Mouse (Mus musculus) 3134 (cell line): ENCODE measurements around the gene Tro.

Source experiments
- DNase-seq: peaks from one replicate; pipeline ENCODE4 v3.0.0-alpha.2; 2011; ENCODE audit warnings: low spot score; ENCODE audit not compliant: insufficient read length; ENCODE audit errors: extremely low read depth

Tro gene

DNA sequence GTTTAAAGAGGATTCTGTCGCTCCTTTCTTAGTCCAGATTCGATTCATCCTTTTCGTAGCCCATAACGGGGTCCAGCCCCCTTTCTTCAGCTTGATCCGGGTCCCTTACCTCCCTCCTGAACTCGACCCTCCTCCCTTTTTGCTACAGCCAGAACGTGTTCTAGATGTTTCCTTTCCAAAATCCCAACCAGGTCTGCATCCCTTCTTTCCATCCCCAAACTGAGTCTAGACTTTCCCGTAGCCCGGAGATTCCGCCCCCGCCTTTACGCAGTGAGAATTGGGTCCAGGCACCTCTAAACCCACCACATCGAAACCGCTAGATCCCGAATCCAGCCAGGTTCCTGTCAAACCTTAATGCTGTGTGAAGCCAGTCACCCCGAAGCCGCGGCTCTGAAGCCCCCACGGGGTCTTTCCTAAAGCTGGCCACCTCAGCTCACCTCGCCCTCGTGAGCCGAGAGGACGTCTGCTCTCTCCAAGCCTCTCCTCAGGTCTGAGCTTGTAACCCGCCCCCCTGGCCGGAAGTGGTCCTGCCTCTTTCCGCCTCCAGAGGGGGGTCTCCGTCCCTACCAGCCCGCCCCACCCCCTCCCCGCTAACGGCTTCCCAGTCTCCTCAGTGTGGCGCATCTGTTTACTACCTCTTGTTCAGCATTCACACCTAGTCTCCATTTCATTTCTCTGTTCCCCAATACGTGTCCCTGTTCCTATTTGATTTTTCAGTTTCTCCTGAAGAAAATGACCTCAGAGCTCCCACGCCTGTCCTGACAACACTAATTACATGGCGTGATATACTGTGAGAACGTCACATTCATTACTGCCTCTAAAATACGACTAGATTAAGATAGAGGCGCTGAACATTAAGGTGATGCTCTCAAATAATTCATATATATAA is at the start of gene Tro:
Gene Tro, minus strand, starts transcription at position 676 of the 889 bp plus-strand sequence.
- no peak for DNase-seq

DNA sequence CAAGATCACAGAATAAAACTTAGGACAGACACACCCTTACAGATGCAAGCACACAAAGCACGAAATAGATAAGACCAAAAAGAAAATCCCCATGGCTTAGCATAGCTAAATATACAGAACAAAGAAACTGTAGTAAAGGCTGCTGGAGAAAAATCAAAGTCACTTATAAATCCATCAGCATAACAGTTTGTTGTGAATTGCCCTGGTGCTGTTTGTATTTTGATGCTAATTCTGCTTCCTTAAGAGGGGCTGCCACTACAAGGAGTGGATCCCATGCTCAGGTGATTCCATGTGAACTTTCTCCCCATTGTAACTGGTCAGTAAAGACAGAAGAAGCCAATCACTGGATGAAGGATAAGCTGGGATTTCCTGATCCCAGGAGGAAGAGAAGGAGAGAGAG is 20.1 kb upstream of the Tro start:
- DNase-seq, result no peak

DNA sequence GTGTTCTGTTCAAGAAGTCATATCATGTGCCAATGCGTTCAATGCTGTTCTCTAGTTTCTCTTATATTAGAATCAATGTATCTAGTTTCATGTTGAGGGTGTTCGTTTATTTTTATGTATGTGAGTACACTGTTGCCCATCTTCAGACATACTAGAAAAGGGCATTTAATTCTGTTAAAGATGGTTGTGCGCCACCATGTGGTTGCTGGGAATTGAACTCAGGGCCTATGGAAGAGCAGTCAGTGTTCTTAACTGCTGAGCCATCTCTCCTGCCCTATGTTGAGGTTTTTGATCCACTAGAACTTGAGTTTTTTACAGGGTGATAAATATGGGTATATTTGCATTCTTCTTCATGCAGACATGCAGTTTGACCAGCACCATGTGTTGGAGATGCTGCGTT is 5.4 kb upstream of the Tro start:
- DNase-seq, result no peak

DNA sequence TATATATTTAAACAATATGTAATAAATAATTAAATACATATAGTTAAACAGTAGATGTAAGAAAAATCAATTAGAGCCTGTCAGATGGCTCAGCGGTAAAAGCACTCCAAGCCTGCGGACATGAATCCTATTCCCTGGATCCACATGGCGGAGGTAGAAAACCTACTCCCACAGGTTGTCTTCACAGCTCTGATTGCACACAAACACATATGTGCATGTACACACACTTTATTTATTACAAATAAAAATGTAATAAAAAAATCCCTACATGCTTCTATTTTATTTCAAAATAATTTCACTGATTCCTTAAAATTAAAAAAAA is 375 bp upstream of the Tro start:
- DNase-seq, result no peak

DNA sequence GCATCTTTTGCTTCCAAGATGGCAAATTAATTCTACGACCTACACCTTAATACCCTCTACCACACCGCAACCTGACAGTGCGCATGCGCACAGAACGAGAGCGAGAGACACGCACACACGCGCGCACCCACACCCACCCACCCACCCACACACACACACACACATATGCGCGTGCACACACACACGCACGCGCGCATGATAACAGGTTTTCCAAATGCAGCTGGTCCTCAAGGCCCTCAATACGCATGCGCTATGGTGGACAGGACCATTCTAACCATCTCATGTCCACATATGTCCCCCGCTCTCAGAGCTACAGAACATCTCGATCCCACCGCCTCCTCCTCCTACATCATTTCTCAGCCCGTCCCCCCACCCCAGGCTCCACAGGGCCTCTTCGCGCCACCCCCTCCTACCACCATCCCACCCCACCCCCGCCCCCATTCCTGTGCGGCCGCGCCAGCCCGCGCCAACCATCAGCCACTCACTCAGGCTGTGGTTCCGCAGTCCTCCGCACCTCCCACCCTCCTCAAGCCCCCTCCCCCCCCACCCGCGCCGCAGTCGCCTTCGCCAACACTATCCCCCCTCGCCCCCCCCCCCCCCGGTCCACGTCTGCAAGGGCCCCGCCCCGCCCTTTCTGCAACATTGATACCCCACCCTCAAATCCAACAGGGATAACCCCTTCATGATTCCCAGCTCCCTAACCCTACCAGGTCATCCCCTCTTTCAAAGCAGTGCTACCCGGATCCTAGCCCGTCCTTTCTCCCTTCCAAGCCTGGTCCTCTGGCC is 1.1 kb downstream of the Tro start:
- no peak for DNase-seq

DNA sequence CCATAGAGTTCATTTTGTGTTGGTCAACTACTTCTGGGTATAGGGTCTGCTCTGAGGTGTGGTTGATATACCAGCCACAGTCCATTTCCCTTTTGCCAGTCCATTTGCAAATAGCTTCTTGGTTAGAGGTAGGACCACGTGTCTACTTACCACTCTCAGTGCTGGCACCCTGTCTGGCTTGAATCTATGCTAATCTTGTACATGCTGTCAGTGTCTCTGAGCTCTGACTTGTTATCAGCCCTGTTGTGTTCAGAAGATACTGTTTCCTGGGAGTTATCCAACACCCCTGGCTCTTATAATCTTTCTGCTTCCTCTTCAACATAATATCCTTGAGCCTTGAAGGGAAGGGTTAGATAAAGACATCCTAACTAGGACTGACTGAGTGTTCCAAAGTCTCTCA is 21.0 kb downstream of the Tro start:
- no peak for DNase-seq

DNA sequence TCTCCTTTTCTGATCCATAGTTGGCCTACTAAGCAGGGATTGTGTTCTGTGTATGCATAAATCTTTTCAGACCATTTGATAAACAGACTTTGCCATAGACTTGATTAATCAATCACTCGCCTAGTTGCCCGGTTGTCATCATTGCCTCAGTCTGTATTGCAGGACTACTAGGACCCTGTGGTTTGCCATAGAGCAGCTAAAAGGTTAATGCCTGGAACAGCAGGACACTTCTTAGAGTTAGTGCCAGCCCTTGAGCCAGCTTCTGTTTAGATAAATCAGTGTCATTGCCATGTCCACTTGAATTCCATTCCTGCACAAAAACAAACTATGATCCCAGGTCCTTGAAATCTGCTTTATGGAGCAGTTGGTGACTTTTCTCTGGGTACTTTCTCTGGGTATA is 58.5 kb downstream of the Tro start:
- no peak for DNase-seq
